Mouse (Mus musculus): ENCODE measurements around the gene Frem1. TPM values are rescaled to one million over a fixed set of nuclear protein-coding genes. Genes with fewer than 3 reads are reported as not detected.

Gene Frem1
- polyA plus RNA-seq, 1 experiment from 2014 or later = 0.35 TPM

DNA sequence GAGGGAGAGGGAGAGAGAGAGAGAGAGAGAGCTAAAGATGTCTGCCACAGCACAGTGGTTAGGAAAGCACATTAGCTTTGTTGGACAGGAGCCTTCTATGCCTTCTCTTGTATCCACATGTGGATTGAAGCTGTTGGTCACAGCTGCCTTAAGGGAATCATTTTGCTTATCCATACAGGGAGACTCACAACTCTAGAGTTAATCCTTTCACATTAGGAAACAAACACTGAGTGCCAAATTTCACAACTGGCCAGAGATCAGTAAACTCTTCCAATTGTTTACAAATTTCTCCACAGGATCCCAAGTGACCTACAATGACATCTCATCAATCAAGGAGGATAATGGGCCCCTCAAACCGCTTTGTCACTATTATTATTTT, 166.6 kb downstream of the Frem1 start:
- no peak overlapping the region for H3K9ac ChIP-seq (replicated peaks)
- no peak overlapping the region for H3K27ac ChIP-seq (ENCODE audit: low read depth)
- ATAC-seq = no peak
- no peaks in the 10 kb centered on the region for H3K9me3 ChIP-seq (ENCODE audit: low read length)
- no peaks in the 10 kb centered on the region for H3K36me3 ChIP-seq (replicated peaks; ENCODE audit: insufficient read depth, low read length)
- DNase-seq = no peak
- H3K4me2 ChIP-seq (ENCODE audit: low read depth, low read length) = no peak overlapping the region
- H3K4me3 ChIP-seq (ENCODE audit: low read depth, low read length) = no peak overlapping the region
- H3K27me3 ChIP-seq (ENCODE audit: insufficient read depth, low read length) = no peaks in the 10 kb centered on the region
- no peaks in the 10 kb centered on the region for H3K4me1 ChIP-seq (ENCODE audit: insufficient read depth)
- 43% methylated on average over 1 of the region's 1 CpGs for WGBS (ENCODE audit: insufficient replicate concordance)
- TF ChIP-seq CTCF (IDR thresholded peaks at IDR 0.05; ENCODE audit: low read depth) (no peak), EP300 (IDR thresholded peaks at IDR 0.05; ENCODE audit: low read depth) (no peak)

DNA sequence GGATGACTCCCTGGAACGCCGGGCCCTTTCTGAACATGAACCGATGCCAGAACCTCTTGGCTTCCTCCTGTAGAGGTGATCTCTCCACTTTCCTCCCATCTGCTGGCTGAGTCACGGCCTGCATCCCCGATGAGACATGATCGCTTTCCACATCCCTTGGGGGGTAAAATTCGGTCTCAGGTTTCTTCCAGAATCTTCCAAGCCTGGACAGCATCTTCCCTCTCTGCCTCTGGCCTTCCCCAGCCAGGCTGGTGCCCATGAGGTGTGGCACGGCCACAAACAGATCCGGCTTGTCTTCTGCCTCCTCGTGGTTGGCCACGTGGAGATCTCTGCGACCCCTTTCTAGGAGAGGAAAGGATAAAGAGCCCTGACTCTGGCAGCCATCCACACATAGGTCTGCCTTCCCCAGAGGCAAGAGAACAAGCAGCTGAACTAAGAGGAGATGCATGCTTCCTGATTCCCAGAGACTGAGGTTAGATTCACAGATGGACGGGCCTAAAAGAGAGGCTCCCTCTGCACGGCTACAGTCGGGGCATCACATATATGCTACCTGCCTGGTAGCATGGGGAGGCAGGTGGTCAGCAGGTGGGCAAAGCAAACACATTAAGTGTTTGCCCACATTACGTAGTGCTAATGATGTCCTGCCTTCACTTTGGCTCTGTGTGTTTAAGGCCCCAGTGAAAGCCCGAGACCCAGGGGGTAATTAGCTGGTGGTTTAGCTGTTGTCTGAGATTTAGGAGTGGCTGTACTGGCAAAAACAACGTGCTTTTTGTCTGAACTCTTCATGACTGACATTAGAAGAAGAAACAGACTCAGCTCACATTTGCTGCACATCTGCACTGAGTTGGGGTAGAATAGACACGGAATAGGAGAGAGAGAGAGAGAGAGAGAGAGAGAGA, 167.3 kb downstream of the Frem1 start, which contains the start of gene Cer1:
Gene Cer1 (minus strand): TSS at position 513 of the 899 bp plus-strand sequence.
- 65% methylated on average over 19 of the region's 19 CpGs for WGBS (ENCODE audit: insufficient replicate concordance)
- H3K9me3 ChIP-seq (ENCODE audit: low read length) = no peaks in the 10 kb centered on the region
- no peaks in the 10 kb centered on the region for H3K27me3 ChIP-seq (ENCODE audit: insufficient read depth, low read length)

DNA sequence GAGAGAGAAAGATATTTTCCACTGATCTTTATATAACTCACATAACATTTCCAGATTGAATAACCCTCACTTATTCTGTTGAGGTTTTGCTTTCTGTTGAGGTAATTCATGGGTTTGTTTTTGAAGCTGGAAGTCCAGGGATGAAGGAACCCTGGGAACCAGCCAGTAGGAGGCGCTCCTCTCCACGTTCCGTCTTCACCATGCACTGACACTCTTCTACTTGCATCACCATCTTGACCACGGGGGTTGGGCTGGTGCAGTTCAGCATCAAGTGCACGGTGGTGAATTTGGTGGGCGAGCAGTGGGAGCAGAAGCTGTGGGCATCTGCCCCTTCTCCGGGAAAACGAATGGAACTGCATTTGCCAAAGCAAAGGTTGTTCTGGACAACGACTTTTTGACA, 169.6 kb downstream of the Frem1 start:
- TF ChIP-seq CTCF (IDR thresholded peaks at IDR 0.05; ENCODE audit: low read depth) (no peak; the same call in 1 of the 2 replicates), EP300 (IDR thresholded peaks at IDR 0.05; ENCODE audit: low read depth) (no peak)
- ATAC-seq = no peak
- Histone ChIP-seq H3K4me1 (ENCODE audit: insufficient read depth) (no peaks in the 10 kb centered on the region), H3K27me3 (ENCODE audit: insufficient read depth, low read length) (no peaks in the 10 kb centered on the region), H3K4me3 (ENCODE audit: low read depth, low read length) (no peak overlapping the region), H3K9ac (replicated peaks) (no peak overlapping the region), H3K4me2 (ENCODE audit: low read depth, low read length) (no peak overlapping the region), H3K9me3 (ENCODE audit: low read length) (no peaks in the 10 kb centered on the region), H3K27ac (ENCODE audit: low read depth) (no peak overlapping the region), H3K36me3 (replicated peaks; ENCODE audit: insufficient read depth, low read length) (no peaks in the 10 kb centered on the region)
- no peak for DNase-seq
- 76% methylated on average over 9 of the region's 9 CpGs for WGBS (ENCODE audit: insufficient replicate concordance)

More for the DNA sequence above, 167.3 kb downstream of the Frem1 start, which contains the start of gene Cer1:
- Histone ChIP-seq H3K36me3 (replicated peaks; ENCODE audit: insufficient read depth, low read length) (no peaks in the 10 kb centered on the region), H3K4me1 (ENCODE audit: insufficient read depth) (no peaks in the 10 kb centered on the region), H3K9ac (replicated peaks) (no peak within 1 kb of the TSS), H3K27ac (ENCODE audit: low read depth) (no peak within 1 kb of the TSS), H3K4me2 (ENCODE audit: low read depth, low read length) (no peak within 1 kb of the TSS), H3K4me3 (ENCODE audit: low read depth, low read length) (no peak within 1 kb of the TSS)
- ATAC-seq (no peak), DNase-seq (no peak)
- no peak for TF ChIP-seq CTCF (IDR thresholded peaks at IDR 0.05; ENCODE audit: low read depth)
- no peak for TF ChIP-seq EP300 (IDR thresholded peaks at IDR 0.05; ENCODE audit: low read depth)

DNA sequence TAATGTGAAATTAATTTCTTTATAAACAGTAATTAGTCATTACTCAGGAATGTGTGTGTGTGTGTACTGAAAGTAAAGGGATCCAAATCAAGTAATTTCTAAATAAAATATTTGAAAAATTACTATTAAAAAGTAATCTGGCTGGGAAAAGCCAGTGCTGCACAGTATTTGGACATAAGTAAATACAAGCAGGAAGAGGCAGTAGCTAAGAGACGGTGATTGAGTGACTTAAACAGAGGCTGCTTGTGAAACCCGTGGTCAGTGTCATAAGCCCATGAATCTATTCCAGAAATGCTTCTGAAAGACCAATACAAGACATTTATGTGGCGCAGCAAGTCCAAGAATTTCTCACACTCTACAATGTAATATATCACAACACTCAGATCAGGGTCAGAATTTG, 170.8 kb downstream of the Frem1 start:
- WGBS (ENCODE audit: insufficient replicate concordance) = 57% methylated on average over 3 of the region's 3 CpGs
- no peak for ATAC-seq
- TF ChIP-seq CTCF (IDR thresholded peaks at IDR 0.05; ENCODE audit: low read depth) = no peak
- no peak for TF ChIP-seq EP300 (IDR thresholded peaks at IDR 0.05; ENCODE audit: low read depth)
- Histone ChIP-seq H3K9ac (replicated peaks) (no peak overlapping the region), H3K4me3 (ENCODE audit: low read depth, low read length) (no peak overlapping the region), H3K36me3 (replicated peaks; ENCODE audit: insufficient read depth, low read length) (no peaks in the 10 kb centered on the region), H3K27me3 (ENCODE audit: insufficient read depth, low read length) (no peaks in the 10 kb centered on the region), H3K9me3 (ENCODE audit: low read length) (no peaks in the 10 kb centered on the region), H3K4me1 (ENCODE audit: insufficient read depth) (no peaks in the 10 kb centered on the region), H3K4me2 (ENCODE audit: low read depth, low read length) (no peak overlapping the region), H3K27ac (ENCODE audit: low read depth) (no peak overlapping the region)
- no peak for DNase-seq

DNA sequence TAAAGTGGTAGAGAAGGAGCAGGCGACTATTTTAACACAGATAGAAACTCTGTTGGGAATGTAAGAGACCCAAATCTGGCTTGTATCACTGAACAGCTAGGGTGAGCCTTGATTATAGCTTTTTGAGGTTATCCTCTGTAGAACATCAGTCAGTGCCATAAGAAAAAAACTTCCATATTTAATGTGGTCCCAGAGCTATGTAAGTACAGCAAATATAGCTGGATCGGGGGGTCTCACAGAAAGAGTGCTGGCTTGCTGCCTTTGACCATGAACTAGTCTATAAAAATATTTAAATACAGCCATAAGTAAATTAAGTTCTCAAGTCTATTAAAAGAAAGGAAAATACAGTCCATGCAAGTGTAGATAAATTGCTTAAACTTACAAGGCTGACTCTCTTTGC, 171.9 kb downstream of the Frem1 start:
- H3K4me2 ChIP-seq (ENCODE audit: low read depth, low read length) = no peak overlapping the region
- 67% methylated on average over 2 of the region's 2 CpGs for whole genome bisulfite sequencing (ENCODE audit: insufficient replicate concordance)
- no peak for DNase-seq
- H3K36me3 ChIP-seq (replicated peaks; ENCODE audit: insufficient read depth, low read length) = no peaks in the 10 kb centered on the region
- no peak overlapping the region for H3K27ac ChIP-seq (ENCODE audit: low read depth)
- no peak for TF ChIP-seq CTCF (IDR thresholded peaks at IDR 0.05; ENCODE audit: low read depth)
- no peak for TF ChIP-seq EP300 (IDR thresholded peaks at IDR 0.05; ENCODE audit: low read depth)
- no peaks in the 10 kb centered on the region for H3K27me3 ChIP-seq (ENCODE audit: insufficient read depth, low read length)
- H3K4me3 ChIP-seq (ENCODE audit: low read depth, low read length) = no peak overlapping the region
- ATAC-seq = no peak
- no peaks in the 10 kb centered on the region for H3K4me1 ChIP-seq (ENCODE audit: insufficient read depth)
- H3K9ac ChIP-seq (replicated peaks) = no peak overlapping the region
- no peaks in the 10 kb centered on the region for H3K9me3 ChIP-seq (ENCODE audit: low read length)

DNA sequence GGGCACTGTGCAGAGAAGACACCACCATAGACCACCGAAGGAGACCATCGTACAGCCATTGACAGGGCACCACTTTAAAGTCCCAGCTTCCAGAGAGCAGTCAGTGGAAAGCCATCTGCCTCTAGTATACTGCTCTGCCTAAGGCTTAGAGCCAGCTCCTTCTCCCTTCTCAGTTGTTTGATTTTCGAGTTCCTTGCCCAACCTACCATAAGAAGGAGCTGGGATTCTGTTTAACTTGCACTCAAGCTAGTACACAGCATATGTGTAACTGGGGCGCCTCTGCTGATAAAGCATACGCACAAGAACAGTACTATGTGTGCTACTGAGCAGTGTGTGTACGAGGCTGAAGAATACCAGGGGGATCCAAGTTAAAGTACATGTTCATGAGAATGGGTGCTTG, 173.0 kb downstream of the Frem1 start:
- DNase-seq (no peak), ATAC-seq (no peak)
- no peak overlapping the region for H3K4me2 ChIP-seq (ENCODE audit: low read depth, low read length)
- no peaks in the 10 kb centered on the region for H3K36me3 ChIP-seq (replicated peaks; ENCODE audit: insufficient read depth, low read length)
- no peaks in the 10 kb centered on the region for H3K9me3 ChIP-seq (ENCODE audit: low read length)
- H3K9ac ChIP-seq (replicated peaks) = no peak overlapping the region
- H3K4me3 ChIP-seq (ENCODE audit: low read depth, low read length) = no peak overlapping the region
- no peaks in the 10 kb centered on the region; the same call in 1 of the 2 replicates for H3K4me1 ChIP-seq (ENCODE audit: insufficient read depth)
- no peak overlapping the region for H3K27ac ChIP-seq (ENCODE audit: low read depth)
- H3K27me3 ChIP-seq (ENCODE audit: insufficient read depth, low read length) = no peaks in the 10 kb centered on the region
- WGBS (ENCODE audit: insufficient replicate concordance) = 66% methylated on average over 6 of the region's 6 CpGs
- TF ChIP-seq EP300 (IDR thresholded peaks at IDR 0.05; ENCODE audit: low read depth) = no peak
- TF ChIP-seq CTCF (IDR thresholded peaks at IDR 0.05; ENCODE audit: low read depth) = no peak

All from liver, postnatal 0 days (tissue).